11 mouse cellular contexts compared by ENCODE assay signal in genomic region chr5:21933340-21934075, GRCm38 (mm10).
DNase-seq lines count a peak whose midpoint lies in the region; ATAC-seq lines count a peak whose summit lies in the region.
"Had no signal": no experiment of that assay in that cellular context is flagged by ENCODE, and none has a peak within 500 bp of the region (broad histone marks: within the 10 kb centered on the region; RNA-seq: fewer than 3 reads in every experiment).

No protein-coding gene starts in this region.

- no peaks in the 10 kb centered on the region for H3K4me1 ChIP-seq in kidney, embryonic 14.5 days (ENCODE audit: control insufficient read depth, insufficient read depth, low read length)
- H3K4me1 ChIP-seq: liver, embryonic 15.5 days had no signal

- no peak overlapping the region for H3K4me3 ChIP-seq in kidney, embryonic 14.5 days (ENCODE audit: low read length)
- H3K4me3 ChIP-seq: erythroblast, embryonic 14.5 days; liver, embryonic 15.5 days had no signal

- no peak overlapping the region for H3K4me2 ChIP-seq in kidney, embryonic 14.5 days (replicated peaks; ENCODE audit: low read depth, low read length)
- H3K4me2 ChIP-seq: liver, embryonic 15.5 days had no signal

- no peak overlapping the region for H3K9ac ChIP-seq in kidney, embryonic 14.5 days (ENCODE audit: low read depth, low read length)
- H3K9ac ChIP-seq: liver, embryonic 15.5 days had no signal

- H3K9me3 ChIP-seq in kidney, embryonic 14.5 days (ENCODE audit: control insufficient read depth, low read length): no peaks in the 10 kb centered on the region
- H3K9me3 ChIP-seq: liver, embryonic 15.5 days had no signal

- WGBS in kidney, embryonic 14.5 days: 68% methylated on average over 8 of the region's 8 CpGs

- H3K27me3 ChIP-seq in kidney, embryonic 14.5 days (ENCODE audit: control insufficient read depth, insufficient read depth, low read length): no peaks in the 10 kb centered on the region
- H3K27me3 ChIP-seq: liver, embryonic 15.5 days had no signal

- peak; percentile 26 for DNase-seq in kidney, adult 9 months
- DNase-seq in testis, postnatal 10 days (ENCODE audit: low spot score): peak; percentile 45
- DNase-seq in testis, postnatal 14 days (ENCODE audit: low spot score): no peak
- DNase-seq in cerebellum, adult 8-10 months: peak; percentile 39
- no peak for DNase-seq in gastrocnemius, postnatal 25 days
- no peak for DNase-seq in adrenal gland, adult 18-20 months (ENCODE audit: low spot score in 2 of 2)
- DNase-seq in urinary bladder, postnatal 25 days (ENCODE audit: low spot score): no peak
- DNase-seq: spleen, adult 18-20 months had no signal

- H3K36me3 ChIP-seq in kidney, embryonic 14.5 days (ENCODE audit: control insufficient read depth, insufficient read depth, low read length): no peaks in the 10 kb centered on the region

- no peak overlapping the region for H3K27ac ChIP-seq in kidney, embryonic 14.5 days (ENCODE audit: low read depth, low read length)
- H3K27ac ChIP-seq: liver, embryonic 15.5 days had no signal

- no peak for ATAC-seq in kidney, embryonic 14.5 days (ENCODE audit: low FRiP score, low TSS enrichment)

Comparison
In these comparisons a context has a peak if more than half of its experiments do, and no peak if none do; other contexts are left out.
1. DNase-seq: peak in kidney, adult 9 months (single experiment), testis, postnatal 10 days (single experiment) and cerebellum, adult 8-10 months (single experiment); none in testis, postnatal 14 days (single experiment), gastrocnemius, postnatal 25 days (single experiment), adrenal gland, adult 18-20 months (0 of 2) and urinary bladder, postnatal 25 days (single experiment).